Comparison of ENCODE assay signal across 22 mouse cellular contexts in genomic region chr3:80049495-80050225, GRCm38 (mm10).
DNase-seq lines count a peak whose midpoint lies in the region; ATAC-seq and TF ChIP-seq lines count a peak whose summit lies in the region.
"Had no signal": no experiment of that assay in that cellular context is flagged by ENCODE, and none has a peak within 500 bp of the region (broad histone marks: within the 10 kb centered on the region; RNA-seq: fewer than 3 reads in every experiment).

No protein-coding gene starts in this region.

- intact Hi-C loops in heart, postnatal 10 days (cut with DNase I): loop anchor here (5.0 kb wide), 1 partner anchor 57 kb away; no protein-coding TSS in a partner anchor

- no peaks in the 10 kb centered on the region for H3K36me3 ChIP-seq in heart, postnatal 0 days (replicated peaks; ENCODE audit: control insufficient read depth, insufficient read depth, low read length)
- H3K36me3 ChIP-seq in midbrain, embryonic 11.5 days (ENCODE audit: control insufficient read depth, insufficient read depth, low read length): no peaks in the 10 kb centered on the region
- no peaks in the 10 kb centered on the region for H3K36me3 ChIP-seq in midbrain, postnatal 0 days (ENCODE audit: insufficient read depth, low read length)
- H3K36me3 ChIP-seq: embryonic facial prominence, embryonic 15.5 days; heart, embryonic 15.5 days; hindbrain, embryonic 12.5 days; midbrain, embryonic 10.5 days had no signal

- no peak overlapping the region for H3K4me3 ChIP-seq in heart, postnatal 0 days (ENCODE audit: low read depth, low read length)
- H3K4me3 ChIP-seq in midbrain, embryonic 11.5 days (ENCODE audit: low read depth, low read length): no peak overlapping the region
- H3K4me3 ChIP-seq in midbrain, postnatal 0 days (ENCODE audit: low read depth, low read length): no peak overlapping the region
- H3K4me3 ChIP-seq: embryonic facial prominence, embryonic 15.5 days; heart, embryonic 15.5 days; hindbrain, embryonic 12.5 days; midbrain, embryonic 10.5 days had no signal

- H3K9me3 ChIP-seq in heart, postnatal 0 days (replicated peaks; ENCODE audit: control insufficient read depth, low read length): 0 out of 2 replicates have a peak, but pooled peaks cover 3% of the 10 kb centered on the region
- H3K9me3 ChIP-seq in midbrain, embryonic 11.5 days (ENCODE audit: control insufficient read depth, low read length): no peaks in the 10 kb centered on the region
- H3K9me3 ChIP-seq in midbrain, postnatal 0 days (ENCODE audit: low read length): no peaks in the 10 kb centered on the region
- H3K9me3 ChIP-seq: embryonic facial prominence, embryonic 15.5 days; heart, embryonic 15.5 days; hindbrain, embryonic 12.5 days; midbrain, embryonic 10.5 days had no signal

- H3K4me2 ChIP-seq in heart, postnatal 0 days (ENCODE audit: low read depth, low read length): no peak overlapping the region
- H3K4me2 ChIP-seq in midbrain, embryonic 11.5 days: no peak overlapping the region
- H3K4me2 ChIP-seq in midbrain, postnatal 0 days (ENCODE audit: low read depth, low read length, poor library complexity, severe bottlenecking): no peak overlapping the region
- H3K4me2 ChIP-seq: embryonic facial prominence, embryonic 15.5 days; heart, embryonic 15.5 days; hindbrain, embryonic 12.5 days had no signal

- peaks cover 27% of the 10 kb centered on the region for H3K4me1 ChIP-seq in heart, postnatal 0 days (ENCODE audit: control insufficient read depth, insufficient read depth)
- no peaks in the 10 kb centered on the region for H3K4me1 ChIP-seq in midbrain, embryonic 11.5 days (ENCODE audit: control insufficient read depth, insufficient read depth, low read length)
- H3K4me1 ChIP-seq in midbrain, postnatal 0 days (ENCODE audit: insufficient read depth, low read length): no peaks in the 10 kb centered on the region
- H3K4me1 ChIP-seq: embryonic facial prominence, embryonic 15.5 days; hindbrain, embryonic 12.5 days; midbrain, embryonic 10.5 days had no signal

- 0 out of 2 replicates have a peak, but pooled peaks have one; percentile 11 for TF ChIP-seq CTCF in heart, postnatal 0 days (IDR thresholded peaks at IDR 0.05; ENCODE audit: low read depth)
- no peak for TF ChIP-seq CTCF in midbrain, postnatal 0 days (IDR thresholded peaks at IDR 0.05)

- H3K27ac ChIP-seq in heart, postnatal 0 days (ENCODE audit: low read depth): no peak overlapping the region
- H3K27ac ChIP-seq in midbrain, embryonic 11.5 days (ENCODE audit: low read depth, low read length): no peak overlapping the region
- no peak overlapping the region for H3K27ac ChIP-seq in midbrain, postnatal 0 days (ENCODE audit: low read depth, low read length)
- H3K27ac ChIP-seq: embryonic facial prominence, embryonic 15.5 days; hindbrain, embryonic 12.5 days; midbrain, embryonic 10.5 days had no signal

- 74% methylated on average over 5 of the region's 5 CpGs for WGBS in heart, postnatal 0 days
- whole genome bisulfite sequencing in midbrain, embryonic 11.5 days: 84% methylated on average over 5 of the region's 5 CpGs
- WGBS in midbrain, postnatal 0 days: 75% methylated on average over 5 of the region's 5 CpGs

- DNase-seq in adrenal gland, postnatal 10 days: peak; percentile 20
- DNase-seq in adrenal gland, adult 18-20 months (ENCODE audit: low spot score in 2 of 2): no peak
- no peak for DNase-seq in heart, postnatal 0 days (ENCODE audit: low spot score)
- no peak for DNase-seq in heart, postnatal 10 days
- DNase-seq in midbrain, embryonic 11.5 days (ENCODE audit: low spot score, missing footprints): peak; percentile 33
- no peak for DNase-seq in midbrain, postnatal 0 days (ENCODE audit: low spot score)
- DNase-seq in cerebellum, adult 9-11 months: no peak
- DNase-seq: adrenal gland, adult 8-10 months; cerebellum, adult 11 months; cerebellum, postnatal 14 days; embryo, embryonic 11 days; layer of hippocampus, postnatal 36 days; lung, adult 2 months; lung, postnatal 36 days; spleen, adult 18-20 months; thymus, adult 18-20 months had no signal

- TF ChIP-seq EP300 in heart, postnatal 0 days (IDR thresholded peaks at IDR 0.05; ENCODE audit: low read depth): no peak

- ATAC-seq in heart, postnatal 0 days (ENCODE audit: insufficient read depth, low read depth): no peak
- no peak for ATAC-seq in midbrain, embryonic 11.5 days (ENCODE audit: low FRiP score)
- no peak for ATAC-seq in midbrain, postnatal 0 days (ENCODE audit: low FRiP score)
- peak; percentile 54; the same call in 1 of the 2 replicates for ATAC-seq in megakaryocyte-erythroid progenitor cell, adult 5-6 weeks (replicated peaks; ENCODE audit: low FRiP score, low TSS enrichment, poor library complexity, severe bottlenecking)
- ATAC-seq: CD4-positive, CD25-positive, alpha-beta regulatory T cell, adult 4 months had no signal

- no peak overlapping the region for H3K9ac ChIP-seq in heart, postnatal 0 days (replicated peaks; ENCODE audit: low read depth, low read length)
- H3K9ac ChIP-seq in midbrain, embryonic 11.5 days (ENCODE audit: low read length): no peak overlapping the region
- H3K9ac ChIP-seq in midbrain, postnatal 0 days (replicated peaks; ENCODE audit: low read length, poor library complexity, severe bottlenecking): no peak overlapping the region
- H3K9ac ChIP-seq: embryonic facial prominence, embryonic 15.5 days; heart, embryonic 15.5 days; hindbrain, embryonic 12.5 days had no signal

- H3K27me3 ChIP-seq in heart, postnatal 0 days (ENCODE audit: control insufficient read depth, insufficient read depth, low read length): no peaks in the 10 kb centered on the region
- no peaks in the 10 kb centered on the region for H3K27me3 ChIP-seq in midbrain, embryonic 11.5 days (ENCODE audit: control insufficient read depth, insufficient read depth, low read length)
- no peaks in the 10 kb centered on the region for H3K27me3 ChIP-seq in midbrain, postnatal 0 days (ENCODE audit: insufficient read depth, low read length)
- H3K27me3 ChIP-seq: embryonic facial prominence, embryonic 15.5 days; heart, embryonic 15.5 days; hindbrain, embryonic 12.5 days had no signal

Comparison
In these comparisons a context has a peak if more than half of its experiments do, and no peak if none do; other contexts are left out.
1. DNase-seq: peak in adrenal gland, postnatal 10 days (single experiment) and midbrain, embryonic 11.5 days (single experiment); none in adrenal gland, adult 18-20 months (0 of 2), heart, postnatal 0 days (single experiment), heart, postnatal 10 days (0 of 2), midbrain, postnatal 0 days (single experiment) and cerebellum, adult 9-11 months (single experiment).